Mouse (Mus musculus): Measurements from ENCODE around the gene Zswim4. TPM values are rescaled to one million over a fixed set of nuclear protein-coding genes. Genes with fewer than 3 reads are reported as not detected.

The Zswim4 gene
- polyA plus RNA-seq, 1 experiment from 2014 or later: 22.4 TPM

DNA sequence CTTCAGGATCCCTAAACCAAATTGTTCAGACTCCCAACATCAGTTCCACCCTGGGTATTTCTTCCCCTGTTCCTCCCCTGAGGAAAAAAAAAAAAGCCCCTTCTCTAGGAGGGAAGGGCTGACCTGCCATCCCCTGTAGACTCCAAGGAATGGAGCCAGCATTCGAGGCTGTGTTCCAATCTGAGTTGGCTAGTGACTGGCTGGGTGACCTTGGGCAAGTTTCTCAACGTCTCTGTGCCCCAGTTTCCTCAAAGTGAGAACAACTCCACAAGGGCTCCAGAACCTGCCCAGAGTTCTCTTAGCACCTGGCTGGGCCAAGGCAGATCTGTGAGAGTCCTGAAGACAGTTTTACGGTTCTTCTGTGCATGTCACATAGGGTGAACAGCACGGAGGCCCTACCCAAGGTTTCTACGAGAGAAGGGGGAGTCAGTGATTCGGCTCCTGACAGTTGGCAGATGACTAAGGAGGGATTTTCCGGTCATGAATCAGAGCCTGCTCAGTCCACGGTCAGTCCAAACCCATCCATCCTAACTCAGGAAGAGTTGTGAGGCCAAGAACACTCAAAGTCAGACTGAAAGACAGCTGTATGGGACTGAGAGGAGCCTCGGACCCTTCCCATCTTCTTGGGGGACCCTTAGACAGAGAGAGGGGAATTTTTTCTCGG lies 977 bp downstream of the Zswim4 start:
- H3K27me3 ChIP-seq (ENCODE audit: control insufficient read depth, insufficient read depth, low read depth, low read length): no peaks in the 10 kb centered on the region
- H3K9me3 ChIP-seq (replicated peaks; ENCODE audit: control insufficient read depth, low read length, poor library complexity, severe bottlenecking): no peaks in the 10 kb centered on the region
- ATAC-seq: no peak
- H3K4me2 ChIP-seq (ENCODE audit: low read length): peak overlapping the region; percentile 93
- peak overlapping the region; percentile 74 for H3K4me3 ChIP-seq (ENCODE audit: low read depth, low read length)
- 0 out of 2 replicates have a peak, but pooled peaks cover under 1% of the 10 kb centered on the region for H3K36me3 ChIP-seq (ENCODE audit: control insufficient read depth, insufficient read depth, low read length)
- H3K27ac ChIP-seq (ENCODE audit: low read length): no peak overlapping the region
- peaks cover 30% of the 10 kb centered on the region for H3K4me1 ChIP-seq (ENCODE audit: control insufficient read depth, insufficient read depth, low read length)
- H3K9ac ChIP-seq (ENCODE audit: low read depth, low read length): peak overlapping the region; percentile 91
- 28% methylated on average over 10 of the region's 10 CpGs for WGBS

DNA sequence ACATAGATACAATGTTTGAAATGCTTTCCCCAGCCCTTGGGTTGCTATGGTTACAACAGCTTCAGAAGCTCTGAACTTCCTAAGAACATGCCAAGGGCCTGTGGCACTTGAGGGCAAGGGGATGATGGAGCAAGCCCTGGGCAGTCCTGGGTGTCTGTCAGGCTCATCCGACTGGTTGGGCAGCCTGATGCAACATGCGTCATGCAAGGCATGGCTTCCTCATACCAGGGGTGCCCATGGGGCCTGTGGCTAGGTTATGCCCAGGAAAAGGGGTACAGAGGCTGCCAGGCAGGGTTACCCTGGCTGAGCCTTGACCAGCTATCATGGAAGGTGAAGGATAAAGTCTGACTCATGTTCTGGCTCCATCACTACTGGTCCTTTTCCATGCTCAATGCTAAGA lies 3.8 kb downstream of the Zswim4 start:
- Histone ChIP-seq H3K9ac (ENCODE audit: low read depth, low read length) (no peak overlapping the region), H3K36me3 (ENCODE audit: control insufficient read depth, insufficient read depth, low read length) (peaks cover 17% of the 10 kb centered on the region), H3K27me3 (ENCODE audit: control insufficient read depth, insufficient read depth, low read depth, low read length) (no peaks in the 10 kb centered on the region)

GRCm38 (mm10) chr8:84230735-84231134 lies 6.1 kb downstream of the Zswim4 start:
- Histone ChIP-seq H3K9ac (ENCODE audit: low read depth, low read length) (no peak overlapping the region), H3K27me3 (ENCODE audit: control insufficient read depth, insufficient read depth, low read depth, low read length) (no peaks in the 10 kb centered on the region), H3K27ac (ENCODE audit: low read length) (no peak overlapping the region), H3K36me3 (ENCODE audit: control insufficient read depth, insufficient read depth, low read length) (peaks cover 35% of the 10 kb centered on the region), H3K9me3 (replicated peaks; ENCODE audit: control insufficient read depth, low read length, poor library complexity, severe bottlenecking) (no peaks in the 10 kb centered on the region), H3K4me1 (ENCODE audit: control insufficient read depth, insufficient read depth, low read length) (peaks cover 20% of the 10 kb centered on the region), H3K4me2 (ENCODE audit: low read length) (no peak overlapping the region), H3K4me3 (ENCODE audit: low read depth, low read length) (no peak overlapping the region)
- 72% methylated on average over 17 of the region's 17 CpGs for WGBS
- no peak for ATAC-seq

More for the DNA sequence above, 3.8 kb downstream of the Zswim4 start:
- Histone ChIP-seq H3K4me3 (ENCODE audit: low read depth, low read length) (no peak overlapping the region), H3K9me3 (replicated peaks; ENCODE audit: control insufficient read depth, low read length, poor library complexity, severe bottlenecking) (no peaks in the 10 kb centered on the region), H3K27ac (ENCODE audit: low read length) (no peak overlapping the region), H3K4me1 (ENCODE audit: control insufficient read depth, insufficient read depth, low read length) (peaks cover 29% of the 10 kb centered on the region), H3K4me2 (ENCODE audit: low read length) (no peak overlapping the region)
- WGBS: 83% methylated on average over 2 of the region's 2 CpGs
- ATAC-seq: no peak

GRCm38 (mm10) chr8:84223322-84224029 lies 13.4 kb downstream of the Zswim4 start:
- no peaks in the 10 kb centered on the region for H3K9me3 ChIP-seq (replicated peaks; ENCODE audit: control insufficient read depth, low read length, poor library complexity, severe bottlenecking)
- peaks cover 62% of the 10 kb centered on the region for H3K36me3 ChIP-seq (ENCODE audit: control insufficient read depth, insufficient read depth, low read length)
- H3K4me1 ChIP-seq (ENCODE audit: control insufficient read depth, insufficient read depth, low read length): no peaks in the 10 kb centered on the region
- H3K27ac ChIP-seq (ENCODE audit: low read length): no peak overlapping the region
- H3K9ac ChIP-seq (ENCODE audit: low read depth, low read length): no peak overlapping the region
- H3K27me3 ChIP-seq (ENCODE audit: control insufficient read depth, insufficient read depth, low read depth, low read length): no peaks in the 10 kb centered on the region
- H3K4me3 ChIP-seq (ENCODE audit: low read depth, low read length): no peak overlapping the region
- peak; percentile 36 for ATAC-seq
- 79% methylated on average over 21 of the region's 21 CpGs for WGBS
- no peak overlapping the region for H3K4me2 ChIP-seq (ENCODE audit: low read length)

GRCm38 (mm10) chr8:84222566-84223165 lies 14.2 kb downstream of the Zswim4 start:
- no peaks in the 10 kb centered on the region for H3K9me3 ChIP-seq (replicated peaks; ENCODE audit: control insufficient read depth, low read length, poor library complexity, severe bottlenecking)
- H3K4me2 ChIP-seq (ENCODE audit: low read length): no peak overlapping the region
- no peaks in the 10 kb centered on the region for H3K27me3 ChIP-seq (ENCODE audit: control insufficient read depth, insufficient read depth, low read depth, low read length)
- H3K9ac ChIP-seq (ENCODE audit: low read depth, low read length): no peak overlapping the region
- no peak overlapping the region for H3K4me3 ChIP-seq (ENCODE audit: low read depth, low read length)
- H3K4me1 ChIP-seq (ENCODE audit: control insufficient read depth, insufficient read depth, low read length): no peaks in the 10 kb centered on the region
- WGBS: 96% methylated on average over 9 of the region's 9 CpGs
- peaks cover 66% of the 10 kb centered on the region for H3K36me3 ChIP-seq (ENCODE audit: control insufficient read depth, insufficient read depth, low read length)
- ATAC-seq: no peak
- no peak overlapping the region for H3K27ac ChIP-seq (ENCODE audit: low read length)

DNA sequence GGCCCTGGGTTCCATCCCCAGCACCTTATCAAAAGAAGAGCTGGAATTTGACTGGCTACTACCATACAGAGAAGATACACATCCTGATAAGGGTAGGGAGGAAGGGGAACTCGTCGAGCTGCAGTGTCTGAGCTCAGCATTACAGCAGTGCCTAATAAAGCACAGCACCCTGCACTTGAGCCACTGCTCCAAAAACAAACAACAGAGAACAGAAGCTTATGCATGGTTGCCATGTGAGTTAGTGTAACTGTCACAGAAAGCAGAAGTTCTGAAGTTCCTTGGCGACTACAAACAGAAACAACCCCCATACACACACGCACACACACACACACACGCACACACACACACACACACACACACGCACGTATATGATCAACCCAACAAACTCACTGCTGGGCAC lies 16.8 kb downstream of the Zswim4 start:
- no peaks in the 10 kb centered on the region for H3K27me3 ChIP-seq (ENCODE audit: control insufficient read depth, insufficient read depth, low read depth, low read length)
- H3K27ac ChIP-seq (ENCODE audit: low read length): no peak overlapping the region
- ATAC-seq: no peak
- no peak overlapping the region for H3K4me2 ChIP-seq (ENCODE audit: low read length)
- H3K9me3 ChIP-seq (replicated peaks; ENCODE audit: control insufficient read depth, low read length, poor library complexity, severe bottlenecking): no peaks in the 10 kb centered on the region
- H3K4me1 ChIP-seq (ENCODE audit: control insufficient read depth, insufficient read depth, low read length): no peaks in the 10 kb centered on the region
- peaks cover 61% of the 10 kb centered on the region for H3K36me3 ChIP-seq (ENCODE audit: control insufficient read depth, insufficient read depth, low read length)
- no peak overlapping the region for H3K9ac ChIP-seq (ENCODE audit: low read depth, low read length)
- WGBS: 77% methylated on average over 7 of the region's 7 CpGs
- no peak overlapping the region for H3K4me3 ChIP-seq (ENCODE audit: low read depth, low read length)

DNA sequence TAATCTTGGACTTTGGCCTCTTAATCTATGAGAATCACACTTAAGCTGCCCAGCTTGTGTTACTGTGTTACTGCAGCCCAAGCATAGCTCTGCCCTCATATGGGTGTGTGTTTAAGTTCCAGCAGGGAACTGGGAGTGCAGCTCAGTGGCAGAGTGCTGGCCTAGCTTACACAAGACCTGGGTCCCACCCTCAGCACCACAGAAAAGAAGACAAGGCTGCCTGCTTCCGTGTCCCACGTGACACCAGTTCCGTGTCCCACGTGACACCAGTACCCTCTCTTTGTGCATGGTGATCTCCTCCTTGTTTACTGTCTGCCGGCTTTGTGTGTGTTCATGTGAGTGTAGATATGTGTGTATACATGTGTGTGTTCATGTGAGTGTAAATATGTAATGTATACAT lies 18.7 kb downstream of the Zswim4 start:
- peaks cover 58% of the 10 kb centered on the region for H3K36me3 ChIP-seq (ENCODE audit: control insufficient read depth, insufficient read depth, low read length)
- WGBS: 95% methylated on average over 5 of the region's 5 CpGs
- H3K9me3 ChIP-seq (replicated peaks; ENCODE audit: control insufficient read depth, low read length, poor library complexity, severe bottlenecking): no peaks in the 10 kb centered on the region

DNA sequence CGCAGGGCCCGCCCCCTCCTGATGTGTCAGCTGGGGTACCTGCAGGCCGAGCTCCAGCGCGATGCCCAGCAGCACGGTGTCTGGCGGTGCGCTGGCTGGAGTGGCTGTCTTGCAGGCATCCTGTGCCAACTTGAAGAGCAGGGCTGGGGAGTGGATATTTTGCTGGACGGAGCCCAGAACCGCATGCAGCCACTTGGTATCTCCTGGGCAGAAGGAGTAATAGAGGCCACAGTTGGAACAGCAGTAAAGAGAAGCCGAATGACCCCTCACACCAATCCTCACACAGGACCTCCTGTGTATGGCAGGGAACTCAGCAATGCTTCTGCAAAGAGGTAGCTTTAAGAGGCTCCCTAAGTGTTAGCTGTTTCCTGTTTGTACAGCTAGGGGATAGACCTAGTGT lies 19.6 kb downstream of the Zswim4 start:
- H3K9ac ChIP-seq (ENCODE audit: low read depth, low read length): no peak overlapping the region
- H3K27me3 ChIP-seq (ENCODE audit: control insufficient read depth, insufficient read depth, low read depth, low read length): no peaks in the 10 kb centered on the region
- WGBS: 93% methylated on average over 11 of the region's 11 CpGs
- no peak overlapping the region for H3K4me2 ChIP-seq (ENCODE audit: low read length)
- no peak overlapping the region for H3K4me3 ChIP-seq (ENCODE audit: low read depth, low read length)
- H3K9me3 ChIP-seq (replicated peaks; ENCODE audit: control insufficient read depth, low read length, poor library complexity, severe bottlenecking): no peaks in the 10 kb centered on the region
- H3K4me1 ChIP-seq (ENCODE audit: control insufficient read depth, insufficient read depth, low read length): no peaks in the 10 kb centered on the region
- no peak for ATAC-seq
- peaks cover 57% of the 10 kb centered on the region for H3K36me3 ChIP-seq (ENCODE audit: control insufficient read depth, insufficient read depth, low read length)
- H3K27ac ChIP-seq (ENCODE audit: low read length): no peak overlapping the region

More for the DNA sequence above, 18.7 kb downstream of the Zswim4 start:
- Histone ChIP-seq H3K4me3 (ENCODE audit: low read depth, low read length) (no peak overlapping the region), H3K4me2 (ENCODE audit: low read length) (no peak overlapping the region), H3K9ac (ENCODE audit: low read depth, low read length) (no peak overlapping the region), H3K4me1 (ENCODE audit: control insufficient read depth, insufficient read depth, low read length) (no peaks in the 10 kb centered on the region), H3K27ac (ENCODE audit: low read length) (no peak overlapping the region), H3K27me3 (ENCODE audit: control insufficient read depth, insufficient read depth, low read depth, low read length) (no peaks in the 10 kb centered on the region)
- ATAC-seq: no peak

DNA sequence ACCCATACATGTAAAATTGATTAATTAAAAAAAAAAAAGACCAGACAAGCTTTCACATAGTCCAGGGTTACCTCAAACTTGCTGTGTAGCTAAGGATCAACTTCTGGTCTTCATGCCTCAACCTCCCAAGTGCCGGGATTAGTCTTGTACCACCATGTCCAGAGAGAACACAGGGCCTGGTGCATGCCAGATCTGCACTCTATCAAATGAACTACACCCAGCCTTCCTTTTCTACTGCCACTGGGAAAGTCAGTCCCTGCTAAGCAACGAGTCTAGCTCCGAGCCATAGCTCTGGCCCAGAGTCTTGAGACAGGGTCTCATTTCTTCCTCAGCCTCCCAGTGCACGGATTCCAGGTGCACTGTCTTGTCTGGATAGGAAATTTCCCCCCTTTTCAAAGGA lies 23.6 kb downstream of the Zswim4 start:
- 95% methylated on average over 4 of the region's 4 CpGs for WGBS
- ATAC-seq: no peak
- Histone ChIP-seq H3K9ac (ENCODE audit: low read depth, low read length) (no peak overlapping the region), H3K27me3 (ENCODE audit: control insufficient read depth, insufficient read depth, low read depth, low read length) (no peaks in the 10 kb centered on the region), H3K36me3 (ENCODE audit: control insufficient read depth, insufficient read depth, low read length) (peaks cover 46% of the 10 kb centered on the region), H3K27ac (ENCODE audit: low read length) (no peak overlapping the region), H3K4me2 (ENCODE audit: low read length) (no peak overlapping the region), H3K4me3 (ENCODE audit: low read depth, low read length) (no peak overlapping the region), H3K4me1 (ENCODE audit: control insufficient read depth, insufficient read depth, low read length) (peaks cover 9% of the 10 kb centered on the region), H3K9me3 (replicated peaks; ENCODE audit: control insufficient read depth, low read length, poor library complexity, severe bottlenecking) (no peaks in the 10 kb centered on the region)

Measured in midbrain, embryonic 16.5 days (tissue).